Mouse (Mus musculus) layer of hippocampus, adult 9-11 months (tissue): Measurements from ENCODE around the gene Tbc1d12.

Experiments used
- DNase-seq: peaks from one replicate; pipeline ENCODE4 v3.0.0; 2022

Tbc1d12 gene

GRCm38 (mm10) chr19:38914926-38915325, 78.5 kb downstream of the Tbc1d12 start:
- no peak for DNase-seq

- no peak for DNase-seq
Observed at GRCm38 (mm10) chr19:38915677-38916076, 79.3 kb downstream of the Tbc1d12 start.

- DNase-seq: no peak
Observed at GRCm38 (mm10) chr19:38928481-38929158, 92.2 kb downstream of the Tbc1d12 start.

GRCm38 (mm10) chr19:38929471-38930251, 93.3 kb downstream of the Tbc1d12 start:
- peak; percentile 35 for DNase-seq

GRCm38 (mm10) chr19:38930252-38930787, 93.9 kb downstream of the Tbc1d12 start:
- no peak for DNase-seq

GRCm38 (mm10) chr19:38930788-38931565, 94.6 kb downstream of the Tbc1d12 start, which contains the start of gene Hells:
Gene Hells, plus strand, starts transcription at chr19:38930915.
- peak; percentile 57 for DNase-seq

GRCm38 (mm10) chr19:38931566-38931890, 95.1 kb downstream of the Tbc1d12 start:
- no peak for DNase-seq

GRCm38 (mm10) chr19:38944590-38945307, 108.4 kb downstream of the Tbc1d12 start:
- no peak for DNase-seq
